Mouse (Mus musculus) gastrocnemius, postnatal 10 days (tissue): ENCODE measurements around the gene 2010109A12Rik. TPM values are rescaled to one million over a fixed set of nuclear protein-coding genes. Genes with fewer than 3 reads are reported as not detected.

Source experiments
- DNase-seq: peaks from one replicate; pipeline ENCODE4 v3.0.0; 2021; ENCODE audit warnings: mixed read lengths
- total RNA-seq, 2 experiments: library from RNA; stranded (reverse); gene quantifications; 2 replicates each; pipeline ENCODE4 v1.2.3; 2021

Gene 2010109A12Rik
- total RNA-seq, 2 experiments from 2014 or later, result 0.50 TPM; not detected in 1

GRCm38 (mm10) chr5:93231721-93232120 is 25.4 kb downstream of the 2010109A12Rik start:
- no peak for DNase-seq

GRCm38 (mm10) chr5:93232838-93233237 is 26.5 kb downstream of the 2010109A12Rik start:
- DNase-seq, result no peak

DNA sequence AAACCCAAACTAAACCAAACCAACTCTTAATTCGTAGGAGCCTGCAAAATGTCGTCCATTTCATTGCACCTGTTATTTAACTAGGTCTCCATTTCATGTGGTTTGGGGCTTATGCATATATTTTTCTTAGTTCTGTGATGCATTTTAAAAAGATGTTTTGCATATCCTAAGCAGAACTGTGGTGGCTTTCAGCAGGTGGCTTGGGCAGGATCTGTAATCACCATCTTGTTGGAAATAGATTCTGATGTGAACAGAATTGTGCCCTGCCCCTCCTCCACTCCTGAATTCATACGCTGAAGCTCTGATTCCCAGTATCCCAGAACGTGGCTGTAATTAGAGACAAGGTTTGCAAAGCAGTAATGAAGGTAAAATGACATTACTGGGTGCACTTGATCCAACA is 27.8 kb downstream of the 2010109A12Rik start:
- DNase-seq, result no peak

- no peak for DNase-seq
Measured at GRCm38 (mm10) chr5:93234605-93235004, 28.3 kb downstream of the 2010109A12Rik start.

GRCm38 (mm10) chr5:93235888-93236287 is 29.6 kb downstream of the 2010109A12Rik start:
- DNase-seq, result no peak

GRCm38 (mm10) chr5:93236541-93236940 is 30.2 kb downstream of the 2010109A12Rik start:
- DNase-seq, result no peak

DNA sequence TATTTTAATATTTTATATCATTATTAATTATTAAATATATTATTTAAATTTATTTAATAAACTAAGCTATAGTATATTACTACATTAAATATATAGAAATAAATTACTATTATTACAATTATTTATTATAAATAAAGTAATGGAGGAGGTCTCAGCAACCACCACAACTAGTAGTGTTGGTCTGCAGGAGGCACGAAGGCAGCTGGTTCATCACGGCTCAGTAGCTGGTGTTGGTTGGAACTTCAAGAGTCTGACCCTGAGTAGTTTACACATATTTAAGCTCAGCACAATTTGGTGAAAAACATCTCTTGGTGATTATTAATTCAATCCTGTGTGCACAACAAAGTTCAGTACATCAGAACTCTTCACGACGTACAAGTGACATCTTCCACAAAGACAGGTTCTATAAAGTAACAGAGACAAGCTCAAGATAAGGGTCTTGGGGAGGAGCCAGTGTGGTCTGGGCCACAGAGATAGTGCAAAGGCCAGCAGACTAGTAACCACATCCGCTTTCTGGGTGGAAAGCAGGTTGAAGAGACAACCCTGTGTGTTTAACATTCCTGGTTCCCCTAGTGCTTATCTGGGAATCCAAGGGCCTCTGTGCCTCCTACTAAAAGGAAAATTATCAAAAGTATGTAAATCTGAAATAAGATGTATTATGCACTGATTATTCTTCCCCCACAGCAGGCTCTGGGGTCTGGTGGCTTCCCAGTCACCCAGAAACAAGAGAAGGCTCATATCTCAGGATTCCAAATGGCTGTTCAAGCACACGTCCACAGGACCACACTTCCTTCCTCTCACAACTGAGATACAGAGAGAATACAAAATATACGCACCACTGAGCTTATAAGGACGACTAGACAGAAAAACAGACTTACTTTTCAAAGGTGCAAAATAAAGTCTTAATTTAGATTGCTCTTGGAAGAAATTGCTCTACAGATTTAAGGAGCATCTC is 33.5 kb downstream of the 2010109A12Rik start:
- no peak for DNase-seq

- no peak for DNase-seq
Measured at GRCm38 (mm10) chr5:93245280-93245679, 39.0 kb downstream of the 2010109A12Rik start.

DNA sequence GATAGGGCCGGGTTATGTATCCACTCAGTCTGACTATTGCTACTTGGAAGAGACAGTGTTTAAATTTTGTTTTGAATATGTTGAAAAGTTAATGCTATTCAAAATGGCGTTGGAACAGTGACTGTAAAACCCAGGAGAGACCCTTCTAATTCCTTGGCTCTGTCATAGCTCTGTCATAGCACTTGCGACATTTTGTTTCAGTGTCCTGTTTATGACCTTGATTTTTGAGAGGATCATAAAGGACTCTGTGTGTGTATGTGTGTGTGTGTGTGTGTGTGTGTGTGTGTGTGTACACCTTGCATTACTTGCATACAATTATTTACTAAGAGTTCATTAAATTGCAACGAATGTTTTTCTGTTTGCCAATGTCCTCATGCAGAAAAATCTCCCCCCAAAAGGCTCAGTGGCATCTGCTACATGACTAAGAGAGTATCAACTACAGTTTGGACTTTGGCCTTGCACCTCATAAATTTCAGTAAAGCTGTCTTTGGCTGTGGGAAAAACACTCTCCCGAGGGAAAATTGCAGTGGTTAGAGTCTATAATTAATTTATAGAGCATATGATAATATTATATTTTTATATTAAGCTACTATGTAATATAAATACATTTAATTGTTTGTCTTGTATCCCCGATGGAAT is 43.7 kb downstream of the 2010109A12Rik start:
- no peak for DNase-seq

DNA sequence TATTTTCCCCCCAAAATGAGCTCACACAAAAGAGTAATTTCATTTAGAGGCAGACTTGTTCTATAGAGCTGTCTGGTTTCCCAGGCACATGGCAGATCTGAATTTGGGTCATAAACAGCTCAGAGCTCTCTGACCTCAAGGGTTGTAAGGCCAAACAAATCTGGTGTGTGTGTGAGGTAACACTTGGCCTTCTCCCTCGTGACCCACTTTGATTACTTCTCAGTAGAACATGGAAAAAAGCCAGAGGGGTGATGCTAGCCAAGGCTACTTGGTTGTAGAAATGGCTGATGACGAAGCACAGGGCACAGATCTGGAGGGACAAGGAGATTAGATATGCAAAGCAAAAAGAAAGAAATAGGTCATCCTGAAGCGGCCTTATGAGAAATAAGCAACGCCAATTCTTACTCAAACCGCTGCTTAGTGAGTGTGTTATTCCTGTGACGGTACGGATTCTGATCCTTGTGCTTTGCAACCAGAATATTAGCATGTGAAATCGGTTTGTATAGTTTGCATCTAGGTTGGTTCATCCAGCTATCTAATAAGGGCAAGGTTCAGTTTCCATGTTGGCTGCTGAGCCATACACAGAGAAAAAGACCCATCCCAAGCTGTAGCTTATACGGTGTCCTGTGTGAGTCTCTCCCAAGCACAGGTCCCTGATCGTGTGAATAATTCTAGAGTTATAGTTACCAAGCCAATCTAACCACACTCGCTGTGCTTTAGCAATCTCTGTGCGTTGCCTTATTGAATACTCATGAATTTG is 44.9 kb downstream of the 2010109A12Rik start:
- peak; percentile 28 for DNase-seq

- DNase-seq, result no peak
Measured at GRCm38 (mm10) chr5:93255759-93256265, 49.5 kb downstream of the 2010109A12Rik start.

DNA sequence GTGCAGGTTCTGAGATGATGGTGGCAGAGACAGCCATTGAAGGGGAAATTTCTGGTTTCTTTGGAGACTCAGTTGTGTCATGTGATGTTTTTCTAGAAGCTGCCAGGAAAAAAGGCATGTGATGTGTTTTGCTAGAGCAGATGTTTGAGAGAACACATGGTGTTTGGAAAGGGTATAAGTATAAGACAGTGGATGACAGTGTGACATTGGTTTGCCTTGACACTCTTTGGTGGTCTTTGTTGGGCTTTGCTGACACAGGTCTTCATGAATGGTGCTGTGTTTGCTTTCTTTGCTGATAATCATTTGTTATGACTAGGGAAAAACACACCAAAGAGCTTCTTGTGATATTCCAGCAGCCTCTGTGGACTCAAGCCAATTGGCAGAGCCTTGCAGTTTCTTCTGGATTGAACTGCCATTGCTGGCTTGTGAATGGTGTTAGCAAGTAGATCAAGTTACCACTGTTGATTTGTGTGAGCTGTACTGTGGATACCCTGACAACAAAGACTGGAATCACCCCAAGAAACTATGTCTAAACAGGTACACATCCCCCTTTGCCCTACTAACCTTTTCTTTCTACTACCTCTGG is 50.6 kb downstream of the 2010109A12Rik start:
- DNase-seq, result peak; percentile 21

GRCm38 (mm10) chr5:93259349-93259748 is 53.0 kb downstream of the 2010109A12Rik start:
- no peak for DNase-seq

GRCm38 (mm10) chr5:93260983-93261382 is 54.7 kb downstream of the 2010109A12Rik start:
- no peak for DNase-seq

DNA sequence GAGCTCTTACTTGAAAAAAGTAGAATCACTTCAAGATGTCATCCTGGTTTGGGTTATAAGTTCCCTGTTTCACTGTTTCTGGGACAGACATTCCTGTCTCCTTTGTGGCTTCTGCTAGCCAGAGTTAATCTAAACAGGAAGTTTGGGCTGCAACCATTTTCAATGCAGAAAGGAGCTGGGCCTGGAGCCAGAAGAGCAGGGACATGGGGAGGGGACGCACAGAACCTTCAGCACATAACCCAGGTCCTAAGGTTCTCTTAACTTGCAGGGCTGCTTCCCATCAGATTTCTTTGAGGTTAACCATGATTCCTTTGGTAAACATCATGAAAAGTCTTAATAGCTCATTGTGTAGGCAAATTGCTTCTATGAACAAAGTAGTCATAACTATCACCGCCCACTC is 56.4 kb downstream of the 2010109A12Rik start:
- DNase-seq, result no peak

Other genes with a start within 250 kb of the 2010109A12Rik start
- gene Sowahb, start 161.5 kb upstream of the 2010109A12Rik start, total RNA-seq, result under 1 TPM in 1 of 2 experiments, not detected in 1; 0.07 TPM
- gene Sept11, start 113.1 kb upstream of the 2010109A12Rik start, total RNA-seq, result 100 to 1,000 TPM; 161 to 185 TPM
- gene Ccni, start within 50 bp of the 2010109A12Rik start, total RNA-seq, result 100 to 1,000 TPM; 117 to 125 TPM
- gene Ccng2, start 60.7 kb downstream of the 2010109A12Rik start, total RNA-seq, result 10 to 100 TPM; 16.9 to 18.2 TPM